Mouse (Mus musculus) midbrain, embryonic 15.5 days (tissue): Measurements from ENCODE around the gene Polr3b. TPM values are rescaled to one million over a fixed set of nuclear protein-coding genes. Genes with fewer than 3 reads are reported as not detected.

Experiments used
- ATAC-seq: fragments of 200-750 bp; cut with Nextera tagmentation; replicated peaks from 2 replicates; pipeline ENCODE4 v1.8.0; 2017; ENCODE audit warnings: moderate TSS enrichment
- H3K27ac ChIP-seq: fragments of 300-500 bp; sonication (generic); 2 replicates; pipeline ENCODE4 v1.5.1; 2015; ENCODE audit warnings: mild to moderate bottlenecking, inconsistent platforms
- H3K27me3 ChIP-seq: fragments of 300-500 bp; sonication (generic); replicated peaks from 2 replicates; pipeline ENCODE4 v1.6.1; 2015; ENCODE audit warnings: inconsistent platforms
- H3K36me3 ChIP-seq: fragments of 300-500 bp; sonication (generic); replicated peaks from 2 replicates; pipeline ENCODE4 v1.6.1; 2015; ENCODE audit warnings: inconsistent platforms
- H3K4me1 ChIP-seq: fragments of 300-500 bp; sonication (generic); 2 replicates; pipeline ENCODE4 v1.6.1; 2015; ENCODE audit warnings: inconsistent platforms
- H3K4me2 ChIP-seq: fragments of 300-500 bp; sonication (generic); 2 replicates; pipeline ENCODE4 v1.6.1; 2015; ENCODE audit warnings: inconsistent platforms, mild to moderate bottlenecking, moderate library complexity
- H3K4me3 ChIP-seq: fragments of 300-500 bp; sonication (generic); 2 replicates; pipeline ENCODE4 v1.5.1; 2015; ENCODE audit warnings: mild to moderate bottlenecking, inconsistent platforms
- H3K9ac ChIP-seq: fragments of 300-500 bp; sonication (generic); 2 replicates; pipeline ENCODE4 v1.6.1; 2015; ENCODE audit warnings: mild to moderate bottlenecking, inconsistent platforms
- H3K9me3 ChIP-seq: fragments of 300-500 bp; sonication (generic); 2 replicates; pipeline ENCODE4 v1.6.1; 2016; ENCODE audit warnings: inconsistent platforms
- WGBS: fragments of 180-500 bp; shearing (Covaris S2); methylation state at CpG from one replicate; pipeline ENCODE4 v1.1.7; 2015; ENCODE audit warnings: mixed read lengths; 5-methylcytosine and 5-hydroxymethylcytosine counted together
- polyA plus RNA-seq: library from polyadenylated mRNA; unstranded; fragments of >200 nt; fragmentation: Nextera tagmentation; extraction: Ambion mirVana; gene quantifications from 2 replicates; pipeline ENCODE4 v1.2.1, GENCODE M21; 2015

The Polr3b gene
- polyA plus RNA-seq, result 13.6 and 17.3 TPM in 2 replicates

- peak within 1 kb of the TSS; percentile 76 for H3K4me2 ChIP-seq
- H3K27me3 ChIP-seq, result no peaks in the 10 kb centered on the region
- H3K9me3 ChIP-seq, result no peaks in the 10 kb centered on the region
- ATAC-seq, result peak; percentile 98
- H3K9ac ChIP-seq, result peak within 1 kb of the TSS; percentile 72
- peak within 1 kb of the TSS; percentile 79 for H3K4me3 ChIP-seq
- H3K27ac ChIP-seq, result peak within 1 kb of the TSS; percentile 96
- H3K4me1 ChIP-seq, result peaks cover 19% of the 10 kb centered on the region
- no peaks in the 10 kb centered on the region for H3K36me3 ChIP-seq
- 8% methylated on average over 53 of the region's 53 CpGs for whole genome bisulfite sequencing
Observed at GRCm38 (mm10) chr10:84621826-84622790, at the start of gene Polr3b. Polr3b (plus strand) TSS chr10:84622292.

DNA sequence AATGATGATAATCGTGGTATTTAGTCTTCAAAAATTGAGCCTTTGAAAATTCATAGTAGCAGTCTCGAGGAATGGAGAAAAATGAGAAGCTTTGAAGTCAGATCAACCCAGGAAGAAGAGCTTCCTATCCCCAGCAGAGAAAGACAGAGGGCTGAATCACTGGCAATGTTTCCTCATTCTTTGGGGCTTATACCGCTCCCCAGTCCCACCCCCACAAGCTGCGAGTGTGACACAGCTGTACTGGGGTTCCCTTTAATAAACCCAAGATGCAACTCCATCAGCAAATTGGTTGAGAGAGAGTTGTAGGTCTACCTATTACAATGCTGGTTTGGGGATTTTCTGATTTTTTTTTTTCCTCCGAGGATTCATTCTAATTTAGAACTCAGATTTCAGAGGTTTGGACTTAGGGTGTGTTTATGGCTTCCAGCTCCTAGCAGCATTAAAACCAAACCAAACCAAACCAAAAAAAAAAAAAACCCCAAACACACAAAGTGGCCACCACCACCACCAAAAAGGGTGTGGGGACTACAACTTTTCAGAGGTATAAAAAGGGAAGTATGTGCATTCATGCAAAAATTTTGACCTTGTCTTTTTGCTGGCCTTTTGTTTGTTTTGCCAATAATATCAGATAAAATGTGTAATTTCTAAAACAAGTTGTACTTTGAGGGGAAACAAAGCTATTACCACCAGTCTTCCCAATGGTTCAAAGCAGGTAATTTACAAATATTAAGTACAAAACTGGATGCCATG lies 48.2 kb upstream of the Polr3b start:
- H3K27ac ChIP-seq, result no peak overlapping the region

DNA sequence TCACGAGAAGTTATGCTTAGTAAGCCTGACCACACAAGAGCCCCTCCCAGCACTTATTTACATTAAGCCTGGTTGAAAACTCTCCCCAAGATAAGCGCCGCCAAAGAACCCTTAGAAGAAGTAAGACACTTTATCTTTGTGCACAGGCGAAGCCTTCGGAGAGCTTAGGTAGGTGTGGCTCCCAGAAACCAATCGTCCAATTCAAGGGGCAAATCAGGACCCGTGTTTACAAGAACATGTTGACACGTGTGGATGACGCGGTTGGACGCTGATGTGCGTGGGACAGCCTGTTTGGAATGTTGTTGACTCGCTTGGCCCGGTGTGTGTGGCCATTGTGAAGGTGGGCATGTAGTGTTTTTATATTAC lies 46.1 kb upstream of the Polr3b start:
- peak; percentile 83 for ATAC-seq
- under 1% methylated on average over 14 of the region's 14 CpGs for WGBS
- Histone ChIP-seq H3K36me3 (no peaks in the 10 kb centered on the region), H3K4me3 (peak overlapping the region; percentile 90), H3K27ac (no peak overlapping the region), H3K4me2 (peak overlapping the region; percentile 92), H3K9ac (no peak overlapping the region), H3K4me1 (peaks cover 14% of the 10 kb centered on the region), H3K9me3 (no peaks in the 10 kb centered on the region), H3K27me3 (peaks cover 10% of the 10 kb centered on the region; the same call in 1 of the 2 replicates)

More for the DNA sequence above, 48.2 kb upstream of the Polr3b start:
- Histone ChIP-seq H3K36me3 (no peaks in the 10 kb centered on the region), H3K4me1 (peaks cover 14% of the 10 kb centered on the region), H3K9ac (no peak overlapping the region), H3K9me3 (no peaks in the 10 kb centered on the region), H3K4me3 (no peak overlapping the region), H3K27me3 (peaks cover 9% of the 10 kb centered on the region; the same call in 1 of the 2 replicates), H3K4me2 (no peak overlapping the region)
- ATAC-seq, result no peak
- WGBS, result 63% methylated on average over 5 of the region's 5 CpGs

DNA sequence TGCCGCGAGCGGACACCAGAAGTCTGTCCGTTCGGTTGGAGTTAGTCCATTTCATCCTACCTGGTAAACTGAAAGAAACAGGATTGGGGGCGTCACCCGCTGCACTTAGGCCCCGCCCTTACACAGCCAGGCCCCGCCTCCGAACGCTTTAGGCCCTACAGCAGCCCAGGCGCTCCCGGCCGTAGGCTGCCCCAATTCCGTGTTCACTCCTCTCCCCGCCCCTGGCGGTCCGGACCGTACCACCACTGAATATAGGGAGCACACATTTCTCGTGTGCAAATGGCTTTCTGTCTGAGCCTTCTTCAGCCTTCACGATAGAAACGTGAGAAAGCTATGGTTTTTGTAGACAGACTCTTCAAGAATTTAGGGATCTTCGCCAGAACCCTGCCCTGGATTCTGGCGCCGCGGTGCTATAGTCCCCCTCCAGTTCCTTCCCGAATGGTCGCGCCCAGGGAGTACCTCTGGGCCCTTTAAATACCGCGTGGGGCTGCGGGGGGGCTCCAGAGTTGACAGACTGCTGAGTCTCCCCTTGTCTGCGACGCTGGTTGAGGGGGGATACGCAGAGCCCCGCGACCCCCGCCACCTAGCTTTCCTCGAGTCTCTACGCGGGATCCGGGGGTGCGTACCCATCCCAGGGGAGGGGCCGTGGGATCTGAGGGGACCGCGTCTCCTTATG lies 45.6 kb upstream of the Polr3b start, which contains the start of gene Tcp11l2:
Gene Tcp11l2, plus strand, starts transcription at position 232 of the 676 bp plus-strand sequence.
- Histone ChIP-seq H3K36me3 (no peaks in the 10 kb centered on the region), H3K9me3 (no peaks in the 10 kb centered on the region), H3K4me1 (peaks cover 14% of the 10 kb centered on the region), H3K9ac (peak within 1 kb of the TSS; percentile 74), H3K4me2 (peak within 1 kb of the TSS; percentile 92), H3K4me3 (peak within 1 kb of the TSS; percentile 90), H3K27me3 (peaks cover 10% of the 10 kb centered on the region; the same call in 1 of the 2 replicates), H3K27ac (peak within 1 kb of the TSS; percentile 75)
- peak; percentile 99 for ATAC-seq
- under 1% methylated on average over 46 of the region's 46 CpGs for WGBS

DNA sequence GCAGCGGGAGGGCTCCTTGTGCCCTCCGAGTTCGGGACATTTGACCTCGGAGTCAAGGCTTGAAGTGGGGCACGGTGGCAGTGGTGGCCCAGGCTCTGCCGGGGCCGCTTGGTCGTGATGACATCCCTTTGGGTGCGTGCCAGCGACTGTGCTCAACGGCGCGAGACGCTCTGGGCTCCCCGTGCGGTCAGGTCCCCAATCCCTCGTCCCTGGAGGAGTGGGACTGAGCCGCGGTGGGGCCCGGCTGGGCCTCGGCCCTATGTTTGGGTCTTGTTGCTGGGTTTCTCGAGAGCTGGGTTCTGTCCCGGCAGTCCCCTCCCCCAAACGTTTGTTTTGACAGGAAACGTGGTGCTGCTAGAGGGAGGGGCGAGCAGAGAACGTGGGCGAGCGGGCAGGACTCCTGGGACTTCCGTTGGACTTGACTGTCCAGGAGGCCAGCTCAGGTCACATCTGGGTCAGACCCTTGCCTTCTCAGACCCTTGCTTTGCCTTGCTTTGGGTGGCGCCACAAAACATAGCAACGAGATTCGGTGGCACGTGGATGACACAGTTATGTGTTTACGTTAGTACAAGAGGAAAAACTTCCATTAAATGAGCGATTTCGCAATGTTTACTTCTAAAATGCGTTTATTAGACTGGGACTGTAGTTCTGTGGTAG lies 44.9 kb upstream of the Polr3b start:
- Histone ChIP-seq H3K4me2 (peak overlapping the region; percentile 92), H3K36me3 (no peaks in the 10 kb centered on the region), H3K9ac (peak overlapping the region; percentile 74), H3K9me3 (no peaks in the 10 kb centered on the region), H3K27ac (peak overlapping the region; percentile 75), H3K27me3 (peaks cover 10% of the 10 kb centered on the region; the same call in 1 of the 2 replicates), H3K4me1 (peaks cover 14% of the 10 kb centered on the region), H3K4me3 (peak overlapping the region; percentile 90)
- ATAC-seq, result peak; percentile 74
- WGBS, result 4% methylated on average over 38 of the region's 38 CpGs

- no peak overlapping the region for H3K4me3 ChIP-seq
- H3K27me3 ChIP-seq, result peaks cover 7% of the 10 kb centered on the region; the same call in 1 of the 2 replicates
- H3K36me3 ChIP-seq, result no peaks in the 10 kb centered on the region
- H3K4me2 ChIP-seq, result no peak overlapping the region
- no peaks in the 10 kb centered on the region for H3K9me3 ChIP-seq
- WGBS, result 85% methylated on average over 10 of the region's 10 CpGs
- H3K9ac ChIP-seq, result no peak overlapping the region
- no peak for ATAC-seq
- H3K27ac ChIP-seq, result no peak overlapping the region
- peaks cover 14% of the 10 kb centered on the region for H3K4me1 ChIP-seq
Observed at GRCm38 (mm10) chr10:84578738-84579137, 43.4 kb upstream of the Polr3b start.

DNA sequence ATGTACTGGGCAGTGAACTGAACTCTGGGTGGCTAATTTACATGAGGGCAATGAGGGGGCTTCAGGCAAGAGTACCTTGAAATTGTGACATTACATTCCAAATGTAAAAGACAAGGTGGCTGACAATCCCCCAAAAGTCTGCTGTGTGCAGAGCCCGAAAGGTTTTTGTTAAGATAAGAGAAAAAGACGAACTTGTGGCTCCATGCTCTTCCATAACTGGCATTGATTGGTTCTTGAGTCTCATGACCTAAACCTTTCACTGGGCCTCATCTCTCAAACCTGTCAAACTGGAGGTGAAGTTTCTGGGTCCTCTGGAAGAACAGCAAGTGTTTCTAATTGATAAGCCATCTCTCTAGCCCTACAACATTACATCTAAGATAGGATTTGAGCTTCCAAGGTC lies 42.6 kb upstream of the Polr3b start:
- H3K4me2 ChIP-seq, result no peak overlapping the region
- ATAC-seq, result no peak
- H3K9me3 ChIP-seq, result no peaks in the 10 kb centered on the region
- H3K36me3 ChIP-seq, result no peaks in the 10 kb centered on the region
- 77% methylated on average over 2 of the region's 2 CpGs for WGBS
- H3K9ac ChIP-seq, result no peak overlapping the region
- peaks cover 14% of the 10 kb centered on the region for H3K4me1 ChIP-seq
- H3K27me3 ChIP-seq, result peaks cover 7% of the 10 kb centered on the region; the same call in 1 of the 2 replicates
- no peak overlapping the region for H3K4me3 ChIP-seq
- no peak overlapping the region for H3K27ac ChIP-seq

GRCm38 (mm10) chr10:84581191-84581590 lies 40.9 kb upstream of the Polr3b start:
- Histone ChIP-seq H3K9ac (no peak overlapping the region), H3K36me3 (no peaks in the 10 kb centered on the region), H3K27me3 (peaks cover 4% of the 10 kb centered on the region; the same call in 1 of the 2 replicates), H3K27ac (no peak overlapping the region), H3K4me1 (peaks cover 12% of the 10 kb centered on the region), H3K4me2 (no peak overlapping the region), H3K9me3 (no peaks in the 10 kb centered on the region), H3K4me3 (no peak overlapping the region)
- 84% methylated on average over 8 of the region's 8 CpGs for WGBS
- ATAC-seq, result no peak

GRCm38 (mm10) chr10:84582236-84582635 lies 39.9 kb upstream of the Polr3b start:
- Histone ChIP-seq H3K9me3 (no peaks in the 10 kb centered on the region), H3K9ac (no peak overlapping the region), H3K4me3 (no peak overlapping the region), H3K27me3 (peaks cover 4% of the 10 kb centered on the region; the same call in 1 of the 2 replicates), H3K4me1 (peaks cover 10% of the 10 kb centered on the region), H3K4me2 (no peak overlapping the region), H3K27ac (no peak overlapping the region), H3K36me3 (no peaks in the 10 kb centered on the region)
- WGBS, result 77% methylated on average over 7 of the region's 7 CpGs
- no peak for ATAC-seq

- Histone ChIP-seq H3K27me3 (no peaks in the 10 kb centered on the region), H3K4me2 (no peak overlapping the region), H3K9me3 (no peaks in the 10 kb centered on the region), H3K4me3 (no peak overlapping the region), H3K36me3 (no peaks in the 10 kb centered on the region), H3K27ac (no peak overlapping the region), H3K4me1 (no peaks in the 10 kb centered on the region), H3K9ac (no peak overlapping the region)
- 76% methylated on average over 11 of the region's 11 CpGs for WGBS
- no peak for ATAC-seq
Observed at GRCm38 (mm10) chr10:84584451-84585293, 37.4 kb upstream of the Polr3b start.

- Histone ChIP-seq H3K9me3 (no peaks in the 10 kb centered on the region), H3K27me3 (no peaks in the 10 kb centered on the region), H3K4me2 (no peak overlapping the region), H3K4me1 (no peaks in the 10 kb centered on the region), H3K9ac (no peak overlapping the region), H3K27ac (no peak overlapping the region), H3K36me3 (no peaks in the 10 kb centered on the region; the same call in 1 of the 2 replicates), H3K4me3 (no peak overlapping the region)
- no peak for ATAC-seq
- 86% methylated on average over 2 of the region's 2 CpGs for WGBS
Observed at GRCm38 (mm10) chr10:84585294-84585650, 36.8 kb upstream of the Polr3b start.
